Mouse (Mus musculus) right cerebral cortex, postnatal 10 days (tissue): Measurements from ENCODE around the gene Rad51.

Experiments
- DNase-seq, 2 experiments: peaks; one replicate each; pipeline ENCODE4 v3.0.0; 2021; ENCODE audit warnings: low spot score in 2 of 2

Gene Rad51

GRCm38 (mm10) chr2:119112438-119113112, at the start of gene Rad51:
Rad51 (plus strand) TSS chr2:119112793.
- DNase-seq: peak; percentile 90 to 92

- no peak for DNase-seq
Observed at GRCm38 (mm10) chr2:119072397-119072796, 40.2 kb upstream of the Rad51 start.

- no peak for DNase-seq
Observed at GRCm38 (mm10) chr2:119086156-119086555, 26.4 kb upstream of the Rad51 start.

GRCm38 (mm10) chr2:119101552-119101951, 11.0 kb upstream of the Rad51 start:
- no peak for DNase-seq

GRCm38 (mm10) chr2:119106583-119106982, 6.0 kb upstream of the Rad51 start:
- no peak for DNase-seq

GRCm38 (mm10) chr2:119108554-119108953, 4.0 kb upstream of the Rad51 start:
- DNase-seq: no peak

- DNase-seq: no peak
Observed at GRCm38 (mm10) chr2:119111060-119111459, 1.5 kb upstream of the Rad51 start.

- DNase-seq: peak; percentile 24 to 26
Observed at GRCm38 (mm10) chr2:119113121-119113925, 730 bp downstream of the Rad51 start.

- no peak for DNase-seq
Observed at GRCm38 (mm10) chr2:119136346-119136898, 23.8 kb downstream of the Rad51 start.

GRCm38 (mm10) chr2:119145199-119145598, 32.6 kb downstream of the Rad51 start:
- DNase-seq: no peak

GRCm38 (mm10) chr2:119146435-119146834, 33.8 kb downstream of the Rad51 start:
- no peak for DNase-seq

GRCm38 (mm10) chr2:119147160-119147678, 34.6 kb downstream of the Rad51 start:
- DNase-seq: no peak

- DNase-seq: no peak
Observed at GRCm38 (mm10) chr2:119147775-119148174, 35.2 kb downstream of the Rad51 start.

GRCm38 (mm10) chr2:119152255-119152654, 39.7 kb downstream of the Rad51 start:
- DNase-seq: no peak

- no peak for DNase-seq
Observed at GRCm38 (mm10) chr2:119154683-119155082, 42.1 kb downstream of the Rad51 start.

- no peak for DNase-seq
Observed at GRCm38 (mm10) chr2:119155388-119155787, 42.8 kb downstream of the Rad51 start.

- peak in 1 of 2 experiments; percentile 47 for DNase-seq
Observed at GRCm38 (mm10) chr2:119156081-119156680, 43.6 kb downstream of the Rad51 start.

- DNase-seq: peak; percentile 98
Observed at GRCm38 (mm10) chr2:119156681-119157572, 44.3 kb downstream of the Rad51 start, which contains the start of gene Rmdn3. Rmdn3 (minus strand) TSS chr2:119157034.

GRCm38 (mm10) chr2:119157836-119158235, 45.2 kb downstream of the Rad51 start:
- DNase-seq: no peak

- no peak for DNase-seq
Observed at GRCm38 (mm10) chr2:119161247-119161646, 48.7 kb downstream of the Rad51 start.

GRCm38 (mm10) chr2:119163135-119163534, 50.5 kb downstream of the Rad51 start:
- DNase-seq: no peak
